Mouse (Mus musculus) cerebellum, adult 11-12 months (tissue): ENCODE results near the gene Aven.

Experiments
- DNase-seq: peaks from one replicate; pipeline ENCODE4 v3.0.0; 2022

Aven gene

GRCm38 (mm10) chr2:112677246-112677645 is 184.5 kb downstream of the Aven start:
- DNase-seq: no peak

- no peak for DNase-seq
These were observed 189.1 kb downstream of the Aven start for GRCm38 (mm10) chr2:112681817-112682216.
